Mouse (Mus musculus) B cell, adult 2 months (primary cell): ENCODE measurements at regions not wholly inside any gene's neighbourhood (a gene's known extent, or its start where the extent isn't known, plus 50 kb on each side); places are given as distances from the start of the nearest gene placed in this dataset.

Experiments
- DNase-seq, 2 experiments: peaks; one replicate each; pipeline ENCODE4 v3.0.0; 2022

- DNase-seq: no peak
These were observed 2914.2 kb upstream of the Gm6569 start for GRCm38 (mm10) chr15:70920138-70920537.

GRCm38 (mm10) chr15:70920862-70921261, 2913.5 kb upstream of the Gm6569 start:
- DNase-seq: peak; percentile 1
